14 mouse cellular contexts compared by ENCODE assay signal in the genomic region with DNA sequence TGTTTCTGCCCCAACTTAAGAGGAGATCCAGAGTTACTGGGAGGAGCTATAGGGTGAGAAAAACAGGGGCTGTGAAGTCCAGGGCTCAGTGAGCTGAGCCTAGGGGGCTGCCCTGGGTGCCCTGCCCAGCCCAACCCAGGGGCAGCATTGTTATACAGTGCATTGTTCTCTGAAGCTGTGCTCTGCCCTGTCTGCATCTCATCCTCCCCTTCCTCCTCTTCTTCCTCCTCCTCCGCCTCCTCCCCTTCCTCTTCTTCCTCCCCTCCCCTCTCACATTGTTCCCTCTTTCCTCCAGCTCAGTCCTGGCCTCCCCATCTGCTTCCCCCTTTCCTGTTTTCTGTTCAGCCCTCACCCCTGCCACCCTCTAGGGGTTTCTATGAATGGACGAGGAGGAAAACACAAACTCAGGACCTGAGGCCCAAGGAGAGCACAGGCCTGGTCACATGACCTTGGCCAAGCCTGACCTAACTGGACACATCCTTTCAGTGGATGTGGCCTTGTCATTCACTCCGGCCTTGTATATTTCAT. TPM values are rescaled to one million over a fixed set of nuclear protein-coding genes. Genes with fewer than 3 reads are reported as not detected.
A peak's percentile ranks its signal among the peaks of the same experiment; 100 is the strongest.
DNase-seq lines count a peak whose midpoint lies in the region; ATAC-seq and TF ChIP-seq lines count a peak whose summit lies in the region.
"Had no signal": no experiment of that assay in that cellular context is flagged by ENCODE, and none has a peak within 500 bp of the region (broad histone marks: within the 10 kb centered on the region; RNA-seq: fewer than 3 reads in every experiment).

No protein-coding gene starts in this region.

- peak; percentile 58 for ATAC-seq in heart, embryonic 13.5 days (ENCODE audit: extremely low read depth, insufficient number of reproducible peaks, low FRiP score, low TSS enrichment)
- ATAC-seq in embryonic facial prominence, embryonic 13.5 days (ENCODE audit: insufficient number of reproducible peaks, insufficient read depth, low FRiP score, low TSS enrichment, low read depth): 0 out of 2 replicates have a peak, but pooled peaks have one; percentile 37
- peak; percentile 72 for ATAC-seq in stomach, embryonic 16.5 days (ENCODE audit: insufficient read depth, low FRiP score)
- ATAC-seq: forebrain, embryonic 13.5 days had no signal

- peak overlapping the region; percentile 69 for H3K27ac ChIP-seq in heart, embryonic 13.5 days (replicated peaks)
- no peak overlapping the region for H3K27ac ChIP-seq in embryonic facial prominence, embryonic 13.5 days
- H3K27ac ChIP-seq in stomach, embryonic 16.5 days (ENCODE audit: low read length): no peak overlapping the region
- H3K27ac ChIP-seq: forebrain, embryonic 13.5 days; hindbrain, embryonic 12.5 days; macrophage; neural tube, embryonic 12.5 days had no signal

- H3K4me1 ChIP-seq in heart, embryonic 13.5 days: peaks cover 17% of the 10 kb centered on the region
- no peaks in the 10 kb centered on the region for H3K4me1 ChIP-seq in lung, adult 2 months (ENCODE audit: control insufficient read depth, insufficient read depth, low read length)
- no peaks in the 10 kb centered on the region; the same call in 1 of the 2 replicates for H3K4me1 ChIP-seq in embryonic facial prominence, embryonic 13.5 days
- no peaks in the 10 kb centered on the region for H3K4me1 ChIP-seq in stomach, embryonic 16.5 days (ENCODE audit: control insufficient read depth, insufficient read depth, low read length)
- H3K4me1 ChIP-seq: forebrain, embryonic 13.5 days; hindbrain, embryonic 12.5 days; neural tube, embryonic 12.5 days had no signal

- no peaks in the 10 kb centered on the region for H3K9me3 ChIP-seq in heart, embryonic 13.5 days
- H3K9me3 ChIP-seq in embryonic facial prominence, embryonic 13.5 days: no peaks in the 10 kb centered on the region
- no peaks in the 10 kb centered on the region for H3K9me3 ChIP-seq in stomach, embryonic 16.5 days (replicated peaks; ENCODE audit: control insufficient read depth, low read length)
- H3K9me3 ChIP-seq: forebrain, embryonic 13.5 days; hindbrain, embryonic 12.5 days; neural tube, embryonic 12.5 days had no signal

- H3K4me3 ChIP-seq in heart, embryonic 13.5 days: no peak overlapping the region
- H3K4me3 ChIP-seq in lung, adult 2 months (replicated peaks; ENCODE audit: extremely low read depth, low read depth, low read length): no peak overlapping the region
- H3K4me3 ChIP-seq in embryonic facial prominence, embryonic 13.5 days: no peak overlapping the region
- H3K4me3 ChIP-seq in stomach, embryonic 16.5 days (replicated peaks; ENCODE audit: low read length): no peak overlapping the region
- H3K4me3 ChIP-seq: forebrain, embryonic 13.5 days; hindbrain, embryonic 12.5 days; neural tube, embryonic 12.5 days had no signal

- TF ChIP-seq POLR2A in lung, adult 2 months (IDR thresholded peaks at IDR 0.05; ENCODE audit: borderline replicate concordance, extremely low read depth, low read depth, low read length): no peak

- no peak for DNase-seq in heart, postnatal 25 days (ENCODE audit: low spot score)
- peak; percentile 17 for DNase-seq in lung, postnatal 10 days
- DNase-seq in lung, adult 2 months: no peak
- no peak for DNase-seq in T-cell, adult 2 months (ENCODE audit: low spot score)
- no peak for DNase-seq in spleen, adult 18-20 months
- DNase-seq: cerebellum, postnatal 14 days; right cerebral cortex, postnatal 25 days had no signal

- H3K9ac ChIP-seq in heart, embryonic 13.5 days: no peak overlapping the region
- no peak overlapping the region for H3K9ac ChIP-seq in embryonic facial prominence, embryonic 13.5 days
- H3K9ac ChIP-seq in stomach, embryonic 16.5 days (ENCODE audit: low read length): no peak overlapping the region
- H3K9ac ChIP-seq: forebrain, embryonic 13.5 days; hindbrain, embryonic 12.5 days; neural tube, embryonic 12.5 days had no signal

- H3K27me3 ChIP-seq in heart, embryonic 13.5 days (replicated peaks): no peaks in the 10 kb centered on the region
- H3K27me3 ChIP-seq in embryonic facial prominence, embryonic 13.5 days: no peaks in the 10 kb centered on the region
- H3K27me3 ChIP-seq in stomach, embryonic 16.5 days (ENCODE audit: control insufficient read depth, insufficient read depth, low read length): no peaks in the 10 kb centered on the region
- H3K27me3 ChIP-seq: forebrain, embryonic 13.5 days; hindbrain, embryonic 12.5 days; neural tube, embryonic 12.5 days had no signal

- intact Hi-C loops in heart, postnatal 25 days (cut with DNase I): no loop called here

- no peaks in the 10 kb centered on the region for H3K36me3 ChIP-seq in heart, embryonic 13.5 days
- H3K36me3 ChIP-seq in embryonic facial prominence, embryonic 13.5 days: no peaks in the 10 kb centered on the region
- no peaks in the 10 kb centered on the region for H3K36me3 ChIP-seq in stomach, embryonic 16.5 days (ENCODE audit: control insufficient read depth, insufficient read depth, low read length)
- H3K36me3 ChIP-seq: hindbrain, embryonic 12.5 days; neural tube, embryonic 12.5 days had no signal

- 60% methylated on average over 3 of the region's 3 CpGs for WGBS in heart, embryonic 13.5 days
- WGBS in lung, adult 2 months: 41% methylated on average over 2 of the region's 3 CpGs
- WGBS in embryonic facial prominence, embryonic 13.5 days: 54% methylated on average over 3 of the region's 3 CpGs
- WGBS in stomach, embryonic 16.5 days: 67% methylated on average over 3 of the region's 3 CpGs

- no peak overlapping the region for H3K4me2 ChIP-seq in heart, embryonic 13.5 days
- H3K4me2 ChIP-seq in embryonic facial prominence, embryonic 13.5 days: no peak overlapping the region
- H3K4me2 ChIP-seq in stomach, embryonic 16.5 days (ENCODE audit: low read depth, low read length): no peak overlapping the region
- H3K4me2 ChIP-seq: forebrain, embryonic 13.5 days; hindbrain, embryonic 12.5 days; neural tube, embryonic 12.5 days had no signal

- no peak for TF ChIP-seq CTCF in lung, adult 2 months (IDR thresholded peaks at IDR 0.05; ENCODE audit: insufficient read depth, low read length)

RNA-seq across cellular contexts. Expression of a gene that starts 16.5 kb away (rescaled TPM):
- polyA plus RNA-seq in heart, embryonic 13.5 days (2015; fragmentation: Nextera tagmentation; extraction: Ambion mirVana): 143 and 155 TPM in 2 replicates
- total RNA-seq in heart, postnatal 25 days (2021): 10 to 100 TPM; 13.0 to 15.3 TPM
- 38.1 and 39.3 TPM in 2 replicates for polyA plus RNA-seq in lung, adult 2 months (2012; rRNA removed)
- polyA plus RNA-seq in embryonic facial prominence, embryonic 13.5 days (2015; fragmentation: Nextera tagmentation; extraction: Ambion mirVana): 83.9 and 86.3 TPM in 2 replicates
- polyA plus RNA-seq in stomach, embryonic 16.5 days (2015; fragmentation: Nextera tagmentation; extraction: Ambion mirVana): 78.9 and 82.2 TPM in 2 replicates
